Mouse (Mus musculus) WW6 (cell line): Measurements from ENCODE around the gene Tmem9b.

Experiments used
- DNase-seq: peaks from one replicate; pipeline ENCODE4 v3.0.0-alpha.2; 2013; ENCODE audit warnings: low read depth, low spot score

The Tmem9b gene

GRCm38 (mm10) chr7:109752008-109752925, at the start of gene Tmem9b:
Gene Tmem9b (minus strand): TSS chr7:109752875.
- no peak for DNase-seq

- DNase-seq, result no peak
Observed at GRCm38 (mm10) chr7:109800626-109801025, 48.0 kb upstream of the Tmem9b start.

GRCm38 (mm10) chr7:109799168-109799567, 46.5 kb upstream of the Tmem9b start:
- DNase-seq, result no peak

GRCm38 (mm10) chr7:109795564-109795963, 42.9 kb upstream of the Tmem9b start:
- no peak for DNase-seq

DNA sequence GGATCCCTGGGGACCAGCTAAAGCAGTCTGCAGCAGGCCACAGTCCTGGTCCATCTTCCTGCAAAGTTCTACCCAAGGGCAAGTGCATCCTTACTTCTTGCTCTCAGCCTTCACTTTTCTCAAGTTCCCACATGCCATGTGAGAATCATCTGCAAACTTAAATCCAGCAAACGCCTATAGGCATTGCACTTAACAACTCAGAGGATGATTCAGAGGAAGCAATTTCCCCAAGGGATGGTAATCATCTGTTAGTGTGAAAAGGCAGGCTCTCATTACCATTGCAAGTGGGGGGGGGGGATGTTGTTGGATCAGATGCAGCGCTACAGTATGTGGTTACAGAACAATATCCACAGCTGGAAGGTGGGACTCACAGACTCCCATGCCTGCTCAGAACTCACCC, 41.9 kb upstream of the Tmem9b start:
- DNase-seq, result no peak

GRCm38 (mm10) chr7:109792759-109793158, 40.1 kb upstream of the Tmem9b start:
- no peak for DNase-seq

- DNase-seq, result no peak
Observed at GRCm38 (mm10) chr7:109790818-109791217, 38.1 kb upstream of the Tmem9b start.

GRCm38 (mm10) chr7:109787860-109788259, 35.2 kb upstream of the Tmem9b start:
- no peak for DNase-seq

DNA sequence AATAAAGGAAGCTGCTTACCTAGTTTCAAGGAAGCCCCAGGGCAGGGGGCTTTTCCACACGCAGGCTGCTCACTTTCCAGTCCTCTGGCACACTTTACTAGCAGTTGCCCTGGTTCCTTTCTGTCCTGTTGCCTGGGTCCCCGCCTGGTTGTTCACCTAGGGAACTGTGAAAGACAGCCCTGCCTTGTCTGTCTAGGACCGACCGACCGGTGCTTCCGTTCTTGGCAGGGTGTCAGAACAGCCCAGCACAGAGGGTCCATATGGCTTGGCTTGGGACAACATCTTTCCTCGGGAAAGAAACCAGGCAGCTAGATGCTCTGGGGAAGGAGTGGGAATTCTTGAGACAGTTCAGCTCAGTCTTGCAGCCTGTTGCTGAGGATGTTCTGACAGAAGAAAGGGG, 30.6 kb upstream of the Tmem9b start:
- no peak for DNase-seq

DNA sequence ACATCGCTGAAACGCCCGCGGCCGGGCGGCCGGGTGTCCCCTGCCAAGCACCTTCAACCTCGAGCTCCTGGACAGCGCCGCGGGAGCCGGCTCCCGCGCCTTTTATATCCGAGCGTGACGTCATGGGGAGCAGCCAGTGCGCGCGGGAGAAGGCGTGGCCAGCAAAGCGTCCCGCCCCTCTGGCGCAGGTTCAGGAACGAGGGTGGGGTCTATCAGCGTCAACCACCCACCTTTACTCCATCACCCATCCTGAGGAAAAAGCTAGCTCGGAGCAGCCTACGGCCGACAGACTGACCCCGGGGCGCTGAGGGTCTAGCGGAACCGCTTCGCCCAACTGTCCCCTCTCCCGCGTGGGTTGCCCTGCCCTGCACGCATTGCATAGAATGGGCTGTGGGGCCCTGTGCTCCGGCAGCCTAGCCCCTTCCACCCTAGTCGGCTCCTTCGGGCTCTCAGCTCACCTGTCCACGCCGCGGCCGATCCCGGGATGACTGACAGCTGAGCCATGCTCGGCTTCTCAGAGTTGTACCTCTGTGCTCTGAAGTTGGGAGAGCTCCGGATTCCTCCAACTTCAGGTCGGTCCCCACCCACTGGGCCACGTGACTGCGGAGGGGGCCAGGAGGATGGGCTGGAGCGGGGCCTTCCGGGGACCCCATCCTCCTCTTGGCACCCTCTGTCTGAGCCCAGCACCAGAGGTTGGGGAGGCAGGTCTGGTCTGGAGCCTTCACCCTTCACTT, 29.0 kb upstream of the Tmem9b start, which contains the start of gene Nrip3:
Gene Nrip3, minus strand, starts transcription at position 556 of the 734 bp plus-strand sequence.
- peak; percentile 66 for DNase-seq

- DNase-seq, result no peak
Observed at GRCm38 (mm10) chr7:109781087-109781469, 28.4 kb upstream of the Tmem9b start.

DNA sequence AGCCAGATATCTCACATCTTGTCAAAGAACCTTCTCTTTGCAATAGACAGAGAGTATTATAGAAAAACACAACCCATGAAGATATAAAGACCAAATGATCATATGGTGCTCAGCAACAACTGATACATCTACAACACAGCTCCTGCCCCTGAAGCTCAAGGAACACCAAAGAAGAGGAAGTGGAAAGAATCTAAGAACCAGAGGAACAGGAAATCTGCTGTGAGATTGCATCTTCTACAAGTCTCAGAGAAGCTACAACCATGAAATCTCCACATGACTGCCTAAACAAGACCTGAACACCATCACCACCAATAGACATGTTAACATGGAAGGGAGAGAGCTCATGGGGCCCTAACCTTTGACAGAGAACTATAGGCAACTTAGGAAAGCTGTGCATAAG, 19.6 kb upstream of the Tmem9b start:
- no peak for DNase-seq

DNA sequence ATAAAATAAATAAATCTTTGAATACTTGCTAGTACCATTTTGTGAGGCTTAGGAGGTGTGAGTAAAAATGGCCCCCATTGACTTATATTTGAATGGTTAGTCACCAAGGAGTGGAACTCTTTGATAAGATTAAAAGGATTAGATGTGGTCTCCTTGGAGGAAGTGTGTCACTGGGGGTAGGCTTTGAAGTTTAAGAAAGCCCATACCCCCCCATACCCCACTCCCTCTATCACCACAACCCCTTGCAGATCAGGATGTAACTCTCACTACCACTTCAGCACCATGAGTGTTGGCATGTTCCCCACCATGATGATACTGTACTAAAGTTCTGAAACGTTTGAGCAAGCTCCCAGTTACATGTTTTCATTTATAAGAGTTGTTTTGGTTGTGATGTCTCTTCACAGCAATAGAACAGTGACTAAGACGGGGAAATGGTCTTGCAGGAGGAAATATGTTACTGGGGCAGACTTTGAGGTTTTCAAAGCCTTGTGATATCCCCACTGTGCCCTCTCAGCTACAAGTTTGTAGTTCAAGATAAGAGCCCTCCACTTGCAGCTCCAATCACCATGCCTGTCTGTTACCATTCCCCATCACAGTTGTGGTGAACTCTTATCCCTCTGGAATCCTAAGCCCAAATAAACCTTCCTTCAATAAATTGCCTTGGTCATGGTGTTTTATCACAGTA, 16.2 kb upstream of the Tmem9b start:
- DNase-seq, result no peak

GRCm38 (mm10) chr7:109767575-109768350, 15.1 kb upstream of the Tmem9b start:
- DNase-seq, result no peak

- DNase-seq, result no peak
Observed at GRCm38 (mm10) chr7:109764009-109764408, 11.3 kb upstream of the Tmem9b start.

DNA sequence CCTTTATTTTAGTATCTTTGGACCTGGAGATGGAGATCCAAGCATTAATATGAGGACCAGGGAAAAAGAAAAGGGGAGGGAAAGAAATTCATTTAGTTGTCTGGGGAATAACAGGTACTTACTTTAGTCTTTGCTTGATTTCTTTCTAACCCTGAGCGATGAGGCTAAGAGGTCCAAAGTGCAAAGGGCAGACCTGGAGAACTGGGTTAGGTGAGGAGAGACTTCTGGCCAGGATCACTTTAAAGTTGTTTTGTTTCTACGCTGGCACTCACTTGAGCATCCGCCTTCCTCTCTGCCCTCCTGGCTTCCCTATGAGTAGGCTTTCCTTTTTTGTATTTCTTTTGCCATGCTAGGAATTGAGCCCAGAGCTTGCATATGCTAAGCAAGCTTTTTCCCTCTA, 3.6 kb upstream of the Tmem9b start:
- no peak for DNase-seq

- DNase-seq, result no peak
Observed at GRCm38 (mm10) chr7:109754034-109754433, 1.4 kb upstream of the Tmem9b start.

DNA sequence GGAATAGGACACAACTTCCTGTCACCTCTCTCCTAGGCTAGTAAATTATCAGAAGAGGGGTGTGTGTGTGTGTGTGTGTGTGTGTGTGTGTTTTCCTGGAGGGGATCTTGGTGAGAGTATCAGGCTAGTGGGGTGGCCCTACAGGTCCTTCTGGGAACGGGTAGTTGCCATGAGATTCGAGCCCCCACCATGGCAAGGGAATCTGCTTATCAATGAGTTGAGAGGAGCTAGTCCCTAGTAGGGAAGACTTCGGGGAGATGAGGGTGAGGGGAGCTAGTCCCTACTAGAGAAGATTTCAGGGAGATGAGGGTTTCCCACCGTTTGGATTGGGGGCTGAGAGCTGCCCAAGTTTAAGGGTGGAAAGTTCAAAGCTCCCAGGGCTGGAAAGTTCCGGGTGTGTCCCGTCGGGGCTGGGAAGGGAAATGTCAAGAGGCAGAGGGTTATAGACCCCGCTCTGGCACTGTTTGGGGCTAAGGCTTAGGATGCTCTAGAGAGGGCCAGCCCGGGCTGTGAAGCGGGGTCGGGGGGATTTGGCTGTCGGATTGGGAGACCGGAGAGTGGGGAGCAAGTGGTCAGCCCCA, 1.2 kb downstream of the Tmem9b start:
- no peak for DNase-seq

GRCm38 (mm10) chr7:109747747-109748146, 4.9 kb downstream of the Tmem9b start:
- no peak for DNase-seq

DNA sequence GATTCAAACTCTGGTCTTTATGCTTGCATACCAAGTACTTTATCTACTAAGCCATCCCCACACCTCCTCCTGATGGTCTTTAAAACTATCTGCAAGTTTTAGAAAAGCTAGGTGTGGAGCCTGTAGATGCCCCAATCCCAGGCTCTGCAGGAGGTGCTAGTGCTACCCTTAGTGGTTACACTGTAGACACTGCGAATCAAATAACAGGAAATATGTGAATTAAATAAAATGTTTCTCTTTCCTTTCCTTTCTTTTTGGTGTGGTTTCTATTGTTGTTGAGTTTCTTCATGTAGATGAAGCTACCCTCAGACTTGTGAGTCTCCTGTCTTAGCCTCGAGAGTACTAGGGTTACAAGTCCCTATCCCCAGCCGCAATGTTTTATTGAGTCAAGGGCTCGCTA, 11.0 kb downstream of the Tmem9b start:
- no peak for DNase-seq

DNA sequence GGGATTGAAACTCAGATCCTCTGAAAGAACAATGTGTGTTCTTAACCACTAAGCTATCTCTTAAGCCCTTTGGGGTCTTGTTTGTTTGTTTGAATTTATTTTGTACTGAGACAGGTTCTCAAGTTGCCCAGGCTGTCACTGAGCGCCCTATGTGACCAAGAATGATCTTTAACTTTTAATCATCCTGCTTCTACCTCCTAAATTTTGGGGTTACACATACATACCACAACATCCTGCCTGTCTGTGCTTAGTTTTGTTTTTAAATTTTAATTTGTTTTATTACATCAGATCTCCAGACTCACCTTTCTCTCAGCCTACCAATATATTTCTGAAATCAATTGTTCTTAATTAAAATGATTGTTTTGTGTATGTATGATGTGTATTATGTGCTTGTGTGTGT, 11.6 kb downstream of the Tmem9b start:
- no peak for DNase-seq
